Comparison of ENCODE assay signal across 8 mouse cellular contexts in genomic region chr5:108065465-108066411, GRCm38 (mm10). TPM values are rescaled to one million over a fixed set of nuclear protein-coding genes. Genes with fewer than 3 reads are reported as not detected.
DNase-seq lines count a peak whose midpoint lies in the region; ATAC-seq and TF ChIP-seq lines count a peak whose summit lies in the region.

TSS of gene Mtf2 (plus strand) at chr5:108065674.

- peak within 1 kb of the TSS; percentile 73 for H3K27ac ChIP-seq in cortical plate, adult 2 months (ENCODE audit: insufficient read depth, low read length)

- H3K9me3 ChIP-seq in megakaryocyte, embryonic 14.5 days: peaks cover 7% of the 10 kb centered on the region

- no peaks in the 10 kb centered on the region; the same call in 1 of the 2 replicates for H3K4me1 ChIP-seq in cortical plate, adult 2 months (ENCODE audit: control insufficient read depth, insufficient read depth, low read length)
- H3K4me1 ChIP-seq in megakaryocyte, embryonic 14.5 days: peaks cover 19% of the 10 kb centered on the region

- peaks cover 32% of the 10 kb centered on the region for H3K36me3 ChIP-seq in megakaryocyte, embryonic 14.5 days (replicated peaks; ENCODE audit: low read length)

- peak; percentile 94 for TF ChIP-seq POLR2A in cortical plate, adult 2 months (IDR thresholded peaks at IDR 0.05; ENCODE audit: extremely low read depth, insufficient read depth, low read length)

- ATAC-seq in activated CD4-positive, CD25-positive, alpha-beta regulatory T cell, adult 4 months: peak; percentile 92

- H3K4me3 ChIP-seq in cortical plate, adult 2 months (ENCODE audit: insufficient read depth, low read length): peak within 1 kb of the TSS; percentile 77
- H3K4me3 ChIP-seq in megakaryocyte, embryonic 14.5 days (replicated peaks): peak within 1 kb of the TSS; percentile 98

- TF ChIP-seq CTCF in cortical plate, adult 2 months (IDR thresholded peaks at IDR 0.05; ENCODE audit: extremely low read depth, insufficient read depth, low read length): no peak

- H3K27me3 ChIP-seq in megakaryocyte, embryonic 14.5 days (replicated peaks): no peaks in the 10 kb centered on the region

- DNase-seq in gastrocnemius, adult 8-10 months (ENCODE audit: low spot score in 2 of 2): peak; percentile 91 to 92
- DNase-seq in hindlimb bud, embryonic 11.5 days (ENCODE audit: extremely low spot score, low read depth, low spot score): peak; percentile 96
- DNase-seq in left cerebral cortex, adult 8-10 months (ENCODE audit: low spot score in 2 of 2): peak; percentile 94 to 95
- peak; percentile 97 for DNase-seq in right cerebral cortex, postnatal 10 days (ENCODE audit: low spot score in 2 of 2)
- DNase-seq in urinary bladder, postnatal 25 days (ENCODE audit: low spot score): peak; percentile 96

RNA-seq across cellular contexts. Expression of gene Mtf2, which starts in this region (rescaled TPM):
- 10 to 100 TPM; 48.3 to 52.9 TPM for polyA plus RNA-seq in activated CD4-positive, CD25-positive, alpha-beta regulatory T cell, adult 4 months (2017; shearing (Covaris generic))
- 53.8 and 54.4 TPM in 2 replicates for polyA plus RNA-seq in cortical plate, adult 2 months (2012; rRNA removed)
- total RNA-seq in gastrocnemius, adult 8-10 months (2022): 10 to 100 TPM in 3 of 4 experiments, 1 to 10 TPM in 1; 9.7 to 12.1 (median 11.3) TPM
- 10 to 100 TPM; 54.6 to 62.5 (median 59.9) TPM for total RNA-seq in left cerebral cortex, adult 8-10 months (2022)
- 5.8 and 11.6 TPM in 2 replicates for polyA plus RNA-seq in megakaryocyte, embryonic 14.5 days (2012; ENCODE audit: insufficient read depth, low replicate concordance)

Comparison
In these comparisons a context has a peak if more than half of its experiments do, and no peak if none do; other contexts are left out.
1. Peak in every context shown above with its lines: DNase-seq, ATAC-seq, H3K4me3 ChIP-seq and H3K27ac ChIP-seq.
2. RNA of gene Mtf2 (total RNA-seq): 54.6 to 62.5 TPM in left cerebral cortex, adult 8-10 months; 9.7 to 12.1 TPM in gastrocnemius, adult 8-10 months; every median in the first group is over 4 times any median in the second.